Mouse (Mus musculus) liver, embryonic 14.5 days (tissue): Measurements from ENCODE around the gene Lmntd1. TPM values are rescaled to one million over a fixed set of nuclear protein-coding genes. Genes with fewer than 3 reads are reported as not detected.

Experiments used
- ATAC-seq: fragments of 200-750 bp; cut with Nextera tagmentation; 2 replicates; pipeline ENCODE4 v1.8.0; 2017; ENCODE audit warnings: moderate number of reproducible peaks, mild to moderate bottlenecking, moderate library complexity; ENCODE audit not compliant: insufficient read depth
- DNase-seq, 3 experiments: peaks; one replicate each; pipeline ENCODE4 v3.0.0-alpha.2; 2012 to 2013; ENCODE audit warnings: low read depth in 3 of 3, low spot score in 3 of 3
- H3K27ac ChIP-seq: fragments of 300-500 bp; sonication (generic); 2 replicates; pipeline ENCODE4 v1.5.1; 2014; ENCODE audit warnings: moderate library complexity, mild to moderate bottlenecking, control low read depth, inconsistent platforms
- H3K27me3 ChIP-seq: fragments of 300-500 bp; sonication (generic); 2 replicates; pipeline ENCODE4 v1.6.1; 2014; ENCODE audit warnings: mild to moderate bottlenecking, low read length, moderate library complexity; ENCODE audit not compliant: control insufficient read depth, insufficient read depth
- H3K36me3 ChIP-seq: fragments of 300-500 bp; sonication (generic); replicated peaks from 2 replicates; pipeline ENCODE4 v1.6.1; 2014; ENCODE audit warnings: low read depth; ENCODE audit not compliant: control insufficient read depth, insufficient read depth
- H3K4me1 ChIP-seq, 2 experiments: fragments of 200-500 bp in 1 of 2; fragments of 300-500 bp in 1 of 2; sonication (generic) in 1 of 2; replicated peaks; 2 replicates each; pipeline ENCODE4 v1.6.1; 2012 to 2014; ENCODE audit warnings: antibody characterized with exemption in 1 of 2, inconsistent platforms in 1 of 2, low read length in 1 of 2; ENCODE audit not compliant: control insufficient read depth in 2 of 2, insufficient read depth in 2 of 2
- H3K4me2 ChIP-seq: fragments of 300-500 bp; sonication (generic); 2 replicates; pipeline ENCODE4 v1.6.1; 2014; ENCODE audit warnings: low read depth, mild to moderate bottlenecking, control low read depth, moderate library complexity
- H3K4me3 ChIP-seq, 2 experiments: fragments of 200-500 bp in 1 of 2; fragments of 300-500 bp in 1 of 2; sonication (generic) in 1 of 2; 2 replicates each; pipeline ENCODE4 v1.5.1; 2012 to 2014; ENCODE audit warnings: low read depth in 2 of 2, low read length in 2 of 2, mild to moderate bottlenecking in 2 of 2, control low read depth in 1 of 2, inconsistent platforms in 1 of 2, moderate library complexity in 1 of 2; ENCODE audit not compliant: insufficient read depth in 1 of 2
- H3K9ac ChIP-seq: fragments of 300-500 bp; sonication (generic); replicated peaks from 2 replicates; pipeline ENCODE4 v1.6.1; 2014; ENCODE audit warnings: mild to moderate bottlenecking, control low read depth, moderate library complexity
- H3K9me3 ChIP-seq: fragments of 300-500 bp; sonication (generic); 2 replicates; pipeline ENCODE4 v1.6.1; 2016; ENCODE audit warnings: low read length, mixed read lengths; ENCODE audit not compliant: control insufficient read depth
- CTCF ChIP-seq: IDR thresholded peaks from 2 replicates; pipeline ENCODE4 v1.5.1; 2016; ENCODE audit warnings: antibody characterized with exemption, low read depth, control low read depth
- EP300 ChIP-seq: IDR thresholded peaks from 2 replicates; pipeline ENCODE4 v1.6.1; 2016; ENCODE audit warnings: antibody characterized with exemption, low read depth
- WGBS: fragments of 180-500 bp; shearing (Covaris S2); extraction: QIAGEN DNeasy Blood & Tissue Kit; methylation state at CpG from one replicate; pipeline ENCODE4 v1.1.7; 2014; ENCODE audit not compliant: insufficient replicate concordance; 5-methylcytosine and 5-hydroxymethylcytosine counted together
- polyA plus RNA-seq, 2 experiments: library from polyadenylated mRNA; depleted of rRNA in 1 of 2; stranded (reverse) in 1 of 2; unstranded in 1 of 2; fragments of >200 nt; fragmentation: Nextera tagmentation in 1 of 2; extraction: Ambion mirVana in 1 of 2; gene quantifications; 2 replicates each; pipeline versions ENCODE4 v1.2.1 to v1.2.3; 2012 to 2014

Gene Lmntd1
- polyA plus RNA-seq, 2 experiments: 0.02 TPM; not detected in 1

- Histone ChIP-seq H3K4me2 (no peak overlapping the region), H3K4me3 (no peak overlapping the region), H3K4me1 (no peaks in the 10 kb centered on the region), H3K9ac (no peak overlapping the region), H3K27me3 (no peaks in the 10 kb centered on the region), H3K36me3 (no peaks in the 10 kb centered on the region), H3K27ac (no peak overlapping the region), H3K9me3 (no peaks in the 10 kb centered on the region)
- DNase-seq (no peak), ATAC-seq (no peak)
- WGBS: 71% methylated on average over 4 of the region's 4 CpGs
- no peak for TF ChIP-seq CTCF
- no peak for TF ChIP-seq EP300
Observed at GRCm38 (mm10) chr6:145607746-145608145, 6.4 kb downstream of the Lmntd1 start.

DNA sequence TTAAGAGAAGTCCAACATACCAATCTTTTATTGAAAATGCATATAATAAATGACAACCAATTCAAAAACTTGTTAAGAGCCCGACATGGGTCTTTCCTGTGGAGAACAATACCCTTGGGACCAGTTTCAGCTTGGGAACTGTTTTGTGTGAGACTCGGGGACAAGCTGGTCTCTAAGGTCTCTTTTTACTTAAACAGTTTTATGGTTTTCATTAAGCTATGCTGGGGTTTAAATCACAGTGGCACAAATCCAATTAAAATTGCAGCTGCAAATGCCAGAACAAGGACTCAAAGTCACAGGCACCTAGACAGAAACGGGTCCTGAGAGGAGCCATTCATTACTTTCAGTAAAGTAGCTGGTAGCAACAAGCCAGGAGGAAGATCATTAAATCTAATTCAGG, 8.9 kb downstream of the Lmntd1 start:
- Histone ChIP-seq H3K9ac (no peak overlapping the region), H3K27ac (no peak overlapping the region), H3K4me2 (no peak overlapping the region), H3K36me3 (no peaks in the 10 kb centered on the region), H3K27me3 (no peaks in the 10 kb centered on the region), H3K4me1 (no peaks in the 10 kb centered on the region), H3K9me3 (no peaks in the 10 kb centered on the region), H3K4me3 (no peak overlapping the region)
- ATAC-seq: no peak
- 37% methylated on average over 3 of the region's 3 CpGs for WGBS
- no peak for DNase-seq
- TF ChIP-seq EP300: no peak
- TF ChIP-seq CTCF: no peak

GRCm38 (mm10) chr6:145604648-145605047, 9.5 kb downstream of the Lmntd1 start:
- Histone ChIP-seq H3K4me1 (no peaks in the 10 kb centered on the region), H3K4me2 (no peak overlapping the region), H3K27ac (no peak overlapping the region), H3K36me3 (no peaks in the 10 kb centered on the region), H3K9me3 (no peaks in the 10 kb centered on the region), H3K4me3 (no peak overlapping the region), H3K9ac (no peak overlapping the region), H3K27me3 (no peaks in the 10 kb centered on the region)
- no peak for ATAC-seq
- DNase-seq: no peak
- TF ChIP-seq EP300 (no peak), CTCF (no peak)
- WGBS: 5% methylated on average over 4 of the region's 4 CpGs

GRCm38 (mm10) chr6:145604126-145604525, 10.0 kb downstream of the Lmntd1 start:
- TF ChIP-seq EP300: no peak
- no peak for TF ChIP-seq CTCF
- 43% methylated on average over 2 of the region's 2 CpGs for WGBS
- no peak for ATAC-seq

DNA sequence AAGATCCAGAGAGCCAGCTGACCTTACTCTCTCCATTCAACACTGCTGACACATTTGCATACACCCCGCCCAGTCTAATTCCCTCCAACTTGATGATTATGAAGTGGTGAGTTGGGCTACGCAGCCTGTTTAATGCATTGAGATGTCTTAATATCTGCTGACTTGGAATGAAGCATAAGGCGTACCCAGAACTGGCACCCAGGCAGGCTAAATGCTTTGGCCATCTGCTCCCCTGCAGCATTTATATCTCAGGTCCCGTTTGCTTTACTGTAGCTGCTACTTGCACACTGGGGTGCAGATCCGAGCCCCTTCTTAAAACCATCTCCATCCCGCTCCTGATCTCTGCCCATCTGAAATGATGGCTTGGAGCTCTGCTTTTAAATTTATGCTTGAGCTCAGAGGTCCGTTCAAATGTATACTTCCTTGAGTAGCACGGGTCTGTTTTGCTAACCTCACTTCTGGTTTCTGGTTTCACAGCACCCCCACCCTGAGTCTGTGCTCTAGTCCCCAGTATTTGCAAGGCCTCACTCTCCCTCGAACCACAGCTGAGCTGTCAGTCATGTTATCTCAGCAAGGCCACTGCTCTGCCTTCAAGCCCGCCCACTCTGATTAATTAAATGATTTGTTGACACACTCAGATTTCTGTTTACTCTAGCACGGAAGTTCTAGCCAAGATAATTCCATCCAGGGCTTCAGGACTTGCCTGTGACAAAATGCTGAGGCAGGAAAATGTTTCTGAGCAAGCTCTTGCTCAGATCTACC, 15.1 kb downstream of the Lmntd1 start:
- WGBS: 34% methylated on average over 11 of the region's 11 CpGs
- no peak for DNase-seq

More at GRCm38 (mm10) chr6:145604126-145604525, 10.0 kb downstream of the Lmntd1 start:
- Histone ChIP-seq H3K4me3 (no peak overlapping the region), H3K27me3 (no peaks in the 10 kb centered on the region), H3K4me1 (peaks cover 0 to 2% of the 10 kb centered on the region in 2 experiments; a peak in 1 of 4 replicates), H3K4me2 (no peak overlapping the region), H3K36me3 (no peaks in the 10 kb centered on the region), H3K9ac (no peak overlapping the region), H3K9me3 (no peaks in the 10 kb centered on the region), H3K27ac (no peak overlapping the region)
- DNase-seq: no peak

More for the DNA sequence above, 15.1 kb downstream of the Lmntd1 start:
- TF ChIP-seq EP300 (no peak), CTCF (no peak)
- Histone ChIP-seq H3K4me1 (peaks cover 0 to 2% of the 10 kb centered on the region in 2 experiments; a peak in 1 of 4 replicates), H3K4me3 (no peak overlapping the region), H3K9me3 (no peaks in the 10 kb centered on the region), H3K27ac (no peak overlapping the region), H3K27me3 (no peaks in the 10 kb centered on the region), H3K4me2 (no peak overlapping the region), H3K36me3 (no peaks in the 10 kb centered on the region), H3K9ac (no peak overlapping the region)
- no peak for ATAC-seq
